Mouse (Mus musculus) heart, embryonic 15.5 days (tissue): Measurements from ENCODE around the gene BC024978. TPM values are rescaled to one million over a fixed set of nuclear protein-coding genes. Genes with fewer than 3 reads are reported as not detected.

Experiments used
- ATAC-seq: fragments of 200-750 bp; cut with Nextera tagmentation; replicated peaks from 2 replicates; pipeline ENCODE4 v1.8.0; 2017; ENCODE audit warnings: low read depth, moderate TSS enrichment; ENCODE audit not compliant: insufficient number of reproducible peaks, insufficient read depth, low FRiP score
- H3K27ac ChIP-seq: fragments of 300-500 bp; sonication (generic); 2 replicates; pipeline ENCODE4 v1.5.1; 2015; ENCODE audit warnings: mild to moderate bottlenecking, inconsistent platforms
- H3K27me3 ChIP-seq: fragments of 300-500 bp; sonication (generic); 2 replicates; pipeline ENCODE4 v1.6.1; 2015; ENCODE audit warnings: inconsistent platforms
- H3K36me3 ChIP-seq: fragments of 300-500 bp; sonication (generic); 2 replicates; pipeline ENCODE4 v1.6.1; 2015; ENCODE audit warnings: mild to moderate bottlenecking, inconsistent platforms
- H3K4me1 ChIP-seq: fragments of 300-500 bp; sonication (generic); replicated peaks from 2 replicates; pipeline ENCODE4 v1.6.1; 2015; ENCODE audit warnings: inconsistent platforms
- H3K4me2 ChIP-seq: fragments of 300-500 bp; sonication (generic); 2 replicates; pipeline ENCODE4 v1.6.1; 2015; ENCODE audit warnings: inconsistent platforms, mild to moderate bottlenecking, moderate library complexity
- H3K4me3 ChIP-seq: fragments of 300-500 bp; sonication (generic); 2 replicates; pipeline ENCODE4 v1.5.1; 2015; ENCODE audit warnings: mild to moderate bottlenecking, inconsistent platforms
- H3K9ac ChIP-seq: fragments of 300-500 bp; sonication (generic); 2 replicates; pipeline ENCODE4 v1.6.1; 2015; ENCODE audit warnings: mild to moderate bottlenecking, inconsistent platforms
- H3K9me3 ChIP-seq: fragments of 300-500 bp; sonication (generic); replicated peaks from 2 replicates; pipeline ENCODE4 v1.6.1; 2016; ENCODE audit warnings: inconsistent platforms
- WGBS: fragments of 180-500 bp; shearing (Covaris S2); methylation state at CpG from one replicate; pipeline ENCODE4 v1.1.7; 2015; ENCODE audit warnings: mixed read lengths; 5-methylcytosine and 5-hydroxymethylcytosine counted together
- polyA plus RNA-seq: library from polyadenylated mRNA; unstranded; fragments of >200 nt; fragmentation: Nextera tagmentation; extraction: Ambion mirVana; gene quantifications from 2 replicates; pipeline ENCODE4 v1.2.1, GENCODE M21; 2015

BC024978 gene
- polyA plus RNA-seq, 1 experiment from 2014 or later, result 2.6 TPM

- 87% methylated on average over 2 of the region's 3 CpGs for WGBS
- H3K9ac ChIP-seq, result no peak overlapping the region
- H3K36me3 ChIP-seq, result peaks cover 24% of the 10 kb centered on the region
- H3K9me3 ChIP-seq, result no peaks in the 10 kb centered on the region
- no peak overlapping the region for H3K27ac ChIP-seq
- H3K4me2 ChIP-seq, result no peak overlapping the region
- no peak overlapping the region for H3K4me3 ChIP-seq
- H3K4me1 ChIP-seq, result peaks cover 26% of the 10 kb centered on the region
- H3K27me3 ChIP-seq, result no peaks in the 10 kb centered on the region
- no peak for ATAC-seq
Observed at GRCm38 (mm10) chr7:27197136-27197535, 1.6 kb downstream of the BC024978 start.

DNA sequence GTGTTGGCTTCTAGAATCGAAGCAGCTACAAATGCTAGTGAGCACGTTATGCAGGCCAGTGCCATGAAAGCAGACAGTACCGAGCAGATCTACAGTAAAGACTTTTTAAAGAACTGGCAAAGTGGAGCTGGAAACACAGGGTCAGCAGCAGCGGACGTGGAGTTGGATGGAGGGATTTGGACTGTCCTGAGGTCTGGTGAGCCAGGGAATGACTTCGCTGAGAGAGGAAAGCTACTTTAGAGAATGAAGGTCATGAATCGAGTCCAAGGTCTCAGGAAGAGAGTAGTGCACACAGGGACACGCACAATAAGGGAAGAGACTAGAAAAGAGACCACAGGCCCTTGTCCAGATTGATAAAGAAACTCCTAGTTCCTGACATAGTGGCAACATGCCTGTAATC, 2.1 kb downstream of the BC024978 start:
- 93% methylated on average over 8 of the region's 8 CpGs for WGBS
- Histone ChIP-seq H3K4me1 (peaks cover 26% of the 10 kb centered on the region), H3K36me3 (peaks cover 24% of the 10 kb centered on the region), H3K27ac (no peak overlapping the region), H3K27me3 (no peaks in the 10 kb centered on the region), H3K9me3 (no peaks in the 10 kb centered on the region), H3K4me3 (no peak overlapping the region), H3K4me2 (no peak overlapping the region), H3K9ac (no peak overlapping the region)
- no peak for ATAC-seq

DNA sequence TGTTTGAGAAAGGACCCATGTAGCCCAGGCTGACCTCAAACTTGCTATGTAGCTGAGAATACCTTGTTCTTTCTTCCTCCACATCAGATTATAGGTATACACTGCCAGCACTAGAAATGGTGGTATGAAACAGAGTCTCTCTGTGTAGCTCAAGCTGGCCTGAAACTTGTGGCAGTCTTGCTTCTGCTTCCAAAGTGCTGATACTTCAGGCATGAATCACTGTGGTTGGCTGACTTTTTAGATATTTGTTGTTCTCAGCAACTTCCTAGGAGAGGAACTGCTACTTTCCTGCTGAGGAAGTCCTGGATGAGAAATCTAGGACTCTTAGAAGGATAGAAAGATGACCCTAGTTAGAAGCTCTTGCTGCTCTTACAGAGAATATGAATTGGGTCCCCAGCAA, 2.8 kb downstream of the BC024978 start:
- no peak overlapping the region for H3K4me3 ChIP-seq
- H3K4me2 ChIP-seq, result no peak overlapping the region
- peaks cover 25% of the 10 kb centered on the region for H3K4me1 ChIP-seq
- no peaks in the 10 kb centered on the region for H3K27me3 ChIP-seq
- ATAC-seq, result no peak
- H3K36me3 ChIP-seq, result peaks cover 22% of the 10 kb centered on the region
- no peak overlapping the region for H3K9ac ChIP-seq
- H3K27ac ChIP-seq, result no peak overlapping the region
- no peaks in the 10 kb centered on the region for H3K9me3 ChIP-seq

GRCm38 (mm10) chr7:27198779-27199178, 3.2 kb downstream of the BC024978 start:
- Histone ChIP-seq H3K9me3 (no peaks in the 10 kb centered on the region), H3K4me2 (no peak overlapping the region), H3K4me3 (no peak overlapping the region), H3K27ac (no peak overlapping the region), H3K9ac (no peak overlapping the region), H3K4me1 (peaks cover 20% of the 10 kb centered on the region), H3K36me3 (peaks cover 22% of the 10 kb centered on the region), H3K27me3 (no peaks in the 10 kb centered on the region)
- ATAC-seq, result no peak
- WGBS, result 89% methylated on average over 8 of the region's 8 CpGs

GRCm38 (mm10) chr7:27203730-27204449, 8.3 kb downstream of the BC024978 start:
- no peaks in the 10 kb centered on the region for H3K27me3 ChIP-seq
- H3K4me1 ChIP-seq, result no peaks in the 10 kb centered on the region
- H3K9me3 ChIP-seq, result no peaks in the 10 kb centered on the region
- H3K27ac ChIP-seq, result no peak overlapping the region
- no peak overlapping the region for H3K9ac ChIP-seq
- peaks cover 30% of the 10 kb centered on the region for H3K36me3 ChIP-seq
- H3K4me3 ChIP-seq, result no peak overlapping the region
- no peak for ATAC-seq
- H3K4me2 ChIP-seq, result no peak overlapping the region
- 89% methylated on average over 8 of the region's 8 CpGs for WGBS

DNA sequence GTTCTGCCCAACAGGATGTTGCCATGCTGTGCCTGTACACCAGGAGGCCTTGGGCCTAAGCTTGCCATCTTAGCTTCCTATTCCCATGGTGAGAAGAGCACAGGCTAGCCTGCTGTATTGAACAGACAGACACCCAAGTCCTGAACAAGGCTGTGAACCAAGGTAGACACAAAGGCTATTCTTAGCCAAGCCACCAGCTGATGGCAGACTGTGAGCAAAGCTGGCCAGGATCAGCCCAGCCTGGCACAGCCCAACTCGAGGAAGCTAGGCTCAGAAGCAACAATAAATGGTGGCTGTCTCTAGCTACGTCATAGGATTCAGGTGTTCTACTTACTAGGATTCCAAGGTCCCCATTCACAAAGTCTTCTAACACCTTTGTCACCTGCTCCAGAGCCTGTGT, 17.0 kb downstream of the BC024978 start:
- Histone ChIP-seq H3K4me3 (no peak overlapping the region), H3K4me1 (no peaks in the 10 kb centered on the region), H3K9me3 (no peaks in the 10 kb centered on the region), H3K4me2 (no peak overlapping the region), H3K27ac (no peak overlapping the region), H3K36me3 (peaks cover 46% of the 10 kb centered on the region; the same call in 1 of the 2 replicates), H3K27me3 (no peaks in the 10 kb centered on the region), H3K9ac (no peak overlapping the region)
- 86% methylated on average over 2 of the region's 2 CpGs for WGBS
- no peak for ATAC-seq

DNA sequence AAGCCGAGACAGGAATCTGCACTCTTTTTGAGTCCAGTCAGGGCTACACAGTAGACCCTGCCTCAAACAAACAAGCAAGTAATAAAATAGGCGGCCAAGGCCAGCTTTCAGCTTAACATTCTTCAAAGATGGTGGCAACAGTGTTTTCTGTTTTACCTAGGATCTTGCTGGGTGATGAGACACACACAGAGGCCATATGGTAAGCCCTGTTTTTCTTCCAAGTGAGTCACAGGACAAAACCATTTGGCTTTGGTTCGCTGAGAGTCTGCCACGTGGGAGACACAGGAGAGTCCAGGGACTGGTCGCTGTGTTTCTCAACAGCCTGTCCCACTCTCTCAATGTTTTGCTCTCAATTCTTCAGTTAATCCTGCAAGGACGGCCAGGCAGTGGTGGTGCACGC, 23.0 kb downstream of the BC024978 start:
- H3K4me2 ChIP-seq, result no peak overlapping the region
- H3K9ac ChIP-seq, result no peak overlapping the region
- 81% methylated on average over 7 of the region's 7 CpGs for WGBS
- no peak overlapping the region for H3K27ac ChIP-seq
- H3K27me3 ChIP-seq, result no peaks in the 10 kb centered on the region
- H3K9me3 ChIP-seq, result no peaks in the 10 kb centered on the region
- ATAC-seq, result no peak
- no peak overlapping the region for H3K4me3 ChIP-seq
- H3K36me3 ChIP-seq, result peaks cover 21% of the 10 kb centered on the region; the same call in 1 of the 2 replicates
- H3K4me1 ChIP-seq, result no peaks in the 10 kb centered on the region

DNA sequence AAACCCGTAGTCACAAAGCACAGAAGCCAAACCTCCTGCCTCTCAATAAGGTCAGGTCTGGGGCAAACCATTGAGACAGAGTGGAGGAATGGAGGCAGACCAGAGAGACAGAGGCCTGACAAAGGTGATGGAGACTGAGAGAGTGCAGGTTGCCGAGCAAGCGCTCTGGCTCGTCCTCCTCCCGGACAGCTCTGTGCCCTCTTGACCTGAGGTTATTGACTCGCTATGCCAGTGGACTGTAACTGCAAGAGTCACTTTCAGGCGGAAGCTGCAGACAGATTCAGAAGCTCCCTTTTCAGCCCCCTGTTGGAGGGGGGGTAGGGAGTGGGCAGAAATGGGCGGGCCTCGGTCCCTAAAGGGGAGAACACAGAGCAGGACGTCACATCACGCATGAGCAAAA, 24.4 kb downstream of the BC024978 start:
- H3K4me1 ChIP-seq, result peaks cover 5% of the 10 kb centered on the region
- H3K9ac ChIP-seq, result no peak overlapping the region
- no peak for ATAC-seq
- WGBS, result 84% methylated on average over 11 of the region's 11 CpGs
- no peaks in the 10 kb centered on the region for H3K9me3 ChIP-seq
- H3K4me2 ChIP-seq, result no peak overlapping the region
- H3K27ac ChIP-seq, result no peak overlapping the region
- no peaks in the 10 kb centered on the region for H3K27me3 ChIP-seq
- peaks cover 12% of the 10 kb centered on the region; the same call in 1 of the 2 replicates for H3K36me3 ChIP-seq
- no peak overlapping the region for H3K4me3 ChIP-seq

DNA sequence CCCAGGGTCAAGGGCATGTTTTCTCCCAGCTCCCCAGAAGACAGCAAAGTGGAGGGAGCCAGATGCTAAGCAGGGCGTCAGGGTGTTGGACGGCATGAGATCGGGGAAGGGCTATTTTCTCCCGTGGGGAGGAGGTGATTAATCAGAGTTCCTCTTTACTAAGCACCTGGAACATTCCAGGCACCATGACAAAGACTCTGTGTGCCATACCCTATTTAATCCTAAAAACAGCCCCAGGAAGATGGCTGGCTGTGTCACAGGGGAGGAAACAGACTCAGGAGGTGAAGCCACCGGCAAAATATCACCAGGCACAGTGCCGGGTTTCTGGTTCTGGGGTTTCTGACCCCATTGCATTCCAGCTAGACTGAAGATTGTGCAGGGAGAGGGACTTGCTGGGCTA, 26.4 kb downstream of the BC024978 start:
- Histone ChIP-seq H3K27ac (no peak overlapping the region), H3K9me3 (no peaks in the 10 kb centered on the region), H3K4me3 (no peak overlapping the region), H3K9ac (no peak overlapping the region), H3K4me2 (no peak overlapping the region), H3K27me3 (no peaks in the 10 kb centered on the region), H3K4me1 (peaks cover 25% of the 10 kb centered on the region), H3K36me3 (0 out of 2 replicates have a peak, but pooled peaks cover 4% of the 10 kb centered on the region)
- no peak for ATAC-seq
- WGBS, result 54% methylated on average over 6 of the region's 6 CpGs

- Histone ChIP-seq H3K4me2 (no peak overlapping the region), H3K36me3 (0 out of 2 replicates have a peak, but pooled peaks cover 4% of the 10 kb centered on the region), H3K27me3 (no peaks in the 10 kb centered on the region), H3K27ac (no peak overlapping the region), H3K9ac (no peak overlapping the region), H3K4me1 (peaks cover 31% of the 10 kb centered on the region), H3K9me3 (no peaks in the 10 kb centered on the region), H3K4me3 (no peak overlapping the region)
- WGBS, result 68% methylated on average over 1 of the region's 1 CpGs
- no peak for ATAC-seq
Observed at GRCm38 (mm10) chr7:27222538-27222937, 27.0 kb downstream of the BC024978 start.

DNA sequence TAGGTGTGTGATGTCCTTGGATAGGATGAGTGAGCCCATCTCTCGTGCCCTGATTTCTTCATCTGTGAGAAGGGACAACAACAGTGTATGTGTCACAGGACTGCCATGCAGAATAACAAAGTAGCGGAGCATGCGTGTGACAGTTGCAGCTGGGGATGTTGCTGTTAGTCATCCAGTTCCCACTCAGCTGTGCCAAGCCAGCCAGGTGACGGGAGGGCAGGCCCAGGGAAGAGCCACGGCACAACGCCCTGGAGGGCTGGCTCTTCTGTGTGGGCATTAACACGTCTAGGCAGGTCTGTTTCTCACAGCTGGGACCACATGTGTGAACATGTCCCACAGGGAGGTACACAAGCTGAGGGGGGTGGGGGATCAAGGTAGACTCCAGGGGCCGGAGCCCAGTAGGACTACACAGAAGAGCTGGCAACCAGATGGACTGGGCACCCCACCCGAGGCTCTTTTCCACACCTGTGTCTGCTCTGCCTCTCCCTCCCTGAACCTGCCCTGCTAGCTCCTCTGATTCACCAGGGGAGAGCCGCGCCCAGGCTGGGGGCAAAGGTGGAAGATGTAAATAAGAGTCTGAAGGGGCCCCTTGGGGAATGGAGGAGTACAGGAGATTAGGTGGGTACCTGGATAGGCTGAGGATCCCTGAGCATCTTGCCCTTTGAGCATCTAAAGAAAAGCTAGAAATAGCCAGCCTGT, 29.4 kb downstream of the BC024978 start:
- H3K9me3 ChIP-seq, result no peaks in the 10 kb centered on the region
- WGBS, result 81% methylated on average over 11 of the region's 11 CpGs
- no peak overlapping the region for H3K4me3 ChIP-seq

DNA sequence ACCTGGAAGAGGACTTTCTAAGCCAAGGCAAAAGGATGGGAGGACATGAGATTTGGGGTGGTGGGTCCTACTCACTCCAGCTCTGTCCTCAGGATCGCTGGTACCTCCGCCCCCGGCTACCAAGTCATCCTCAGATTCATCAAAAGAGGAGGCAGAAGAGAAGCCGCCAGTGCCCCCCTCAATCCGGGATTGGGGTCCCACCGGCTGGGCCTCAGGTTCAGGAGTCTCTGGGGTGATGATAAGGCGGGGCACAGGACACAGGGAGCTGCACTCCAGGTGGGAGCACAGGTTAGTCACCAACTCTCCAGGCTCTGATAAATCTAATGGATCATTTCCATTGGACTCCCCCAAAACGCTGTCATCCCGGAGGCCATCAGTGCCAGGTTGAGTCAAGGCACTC, 31.7 kb downstream of the BC024978 start:
- Histone ChIP-seq H3K4me1 (peaks cover 44% of the 10 kb centered on the region), H3K27ac (no peak overlapping the region), H3K36me3 (no peaks in the 10 kb centered on the region), H3K4me3 (peak overlapping the region; percentile 96), H3K27me3 (no peaks in the 10 kb centered on the region), H3K9me3 (no peaks in the 10 kb centered on the region), H3K4me2 (peak overlapping the region; percentile 77), H3K9ac (peak overlapping the region; percentile 89)
- WGBS, result 29% methylated on average over 9 of the region's 9 CpGs
- no peak for ATAC-seq

More for the DNA sequence above, 29.4 kb downstream of the BC024978 start:
- Histone ChIP-seq H3K27ac (no peak overlapping the region), H3K4me1 (peaks cover 38% of the 10 kb centered on the region), H3K9ac (no peak overlapping the region; the same call in 1 of the 2 replicates), H3K27me3 (no peaks in the 10 kb centered on the region), H3K4me2 (no peak overlapping the region), H3K36me3 (no peaks in the 10 kb centered on the region)
- no peak for ATAC-seq
